Mouse (Mus musculus) Patski (cell line): ENCODE measurements around the gene 5730522E02Rik. TPM values are rescaled to one million over a fixed set of nuclear protein-coding genes. Genes with fewer than 3 reads are reported as not detected.

ENCODE experiments used
- ATAC-seq: fragments of 100-300 bp; one replicate; pipeline ENCODE4 v1.8.0; 2021
- CTCF ChIA-PET: fragments of 350-600 bp; sonication (Branson Sonifier 250); formaldehyde crosslinking; loops from one replicate; lab custom pipeline; 2022; ENCODE audit warnings: inconsistent platforms; lab: Charles Lee
- POLR2A ChIA-PET: fragments of 350-600 bp; sonication (Branson Sonifier 250); formaldehyde crosslinking; loops from one replicate; lab custom pipeline; 2022; ENCODE audit warnings: antibody characterized with exemption, inconsistent platforms; lab: Charles Lee
- DNase-seq: peaks from one replicate; pipeline ENCODE4 v3.0.0-alpha.2; 2011; ENCODE audit warnings: low read depth, low spot score
- H3K27me3 ChIP-seq: fragments of 371-371 bp; one replicate; pipeline ENCODE4 v1.5.1; 2021
- CTCF ChIP-seq: fragments of 100-300 bp; IDR thresholded peaks from one replicate; pipeline ENCODE4 v1.5.1; 2021
- in situ Hi-C: fragments of 300-500 bp; cut with MboI; formaldehyde crosslinking; loops from 3 replicates; pipeline ENCODE4 v1.11.1; 2018; ENCODE audit warnings: low pct_unique_long_range_greater_than_20kb, mixed read lengths
- polyA plus RNA-seq: library from polyadenylated mRNA; unstranded; gene quantifications from one replicate; pipeline ENCODE4 v1.2.3, GENCODE M21; 2021

The 5730522E02Rik gene
- polyA plus RNA-seq, 1 experiment from 2014 or later: not detected

- ATAC-seq: no peak
- POLR2A ChIA-PET: no interaction called here
- no peak for TF ChIP-seq CTCF
- H3K27me3 ChIP-seq: no peaks in the 10 kb centered on the region
- CTCF ChIA-PET: no interaction called here
- in situ Hi-C loops: no loop called here
- no peak for DNase-seq
Observed at GRCm38 (mm10) chr11:25743664-25744063, 466.9 kb downstream of the 5730522E02Rik start.

- DNase-seq: no peak
- no peak for TF ChIP-seq CTCF
- no peaks in the 10 kb centered on the region for H3K27me3 ChIP-seq
- ChIA-PET CTCF (no interaction called here), POLR2A (no interaction called here)
- in situ Hi-C loops: no loop called here
- no peak for ATAC-seq
Observed at GRCm38 (mm10) chr11:25737255-25737654, 473.3 kb downstream of the 5730522E02Rik start.

GRCm38 (mm10) chr11:25729476-25729875 is 481.1 kb downstream of the 5730522E02Rik start:
- ChIA-PET POLR2A (no interaction called here), CTCF (no interaction called here)
- in situ Hi-C loops: no loop called here
- no peaks in the 10 kb centered on the region for H3K27me3 ChIP-seq
- no peak for TF ChIP-seq CTCF
- no peak for DNase-seq
- ATAC-seq: no peak

GRCm38 (mm10) chr11:25715447-25716321 is 494.9 kb downstream of the 5730522E02Rik start:
- DNase-seq (no peak), ATAC-seq (no peak)

GRCm38 (mm10) chr11:25710559-25710958 is 500.0 kb downstream of the 5730522E02Rik start:
- ChIA-PET CTCF (no interaction called here), POLR2A (no interaction called here)
- ATAC-seq (no peak), DNase-seq (no peak)
- no peak for TF ChIP-seq CTCF
- in situ Hi-C loops: no loop called here
- peaks cover 3% of the 10 kb centered on the region for H3K27me3 ChIP-seq

More at GRCm38 (mm10) chr11:25715447-25716321, 494.9 kb downstream of the 5730522E02Rik start:
- ChIA-PET CTCF (no interaction called here), POLR2A (no interaction called here)
- in situ Hi-C loops: no loop called here
- H3K27me3 ChIP-seq: no peaks in the 10 kb centered on the region
- TF ChIP-seq CTCF: no peak

- in situ Hi-C loops: no loop called here
- ChIA-PET POLR2A (no interaction called here), CTCF (no interaction called here)
- ATAC-seq: no peak
- H3K27me3 ChIP-seq: peaks cover 3% of the 10 kb centered on the region
- DNase-seq: no peak
- no peak for TF ChIP-seq CTCF
Observed at GRCm38 (mm10) chr11:25709892-25710291, 500.7 kb downstream of the 5730522E02Rik start.

GRCm38 (mm10) chr11:25704332-25705168 is 506.0 kb downstream of the 5730522E02Rik start:
- no peak for TF ChIP-seq CTCF
- ATAC-seq (no peak), DNase-seq (no peak)
- H3K27me3 ChIP-seq: peaks cover 6% of the 10 kb centered on the region
- in situ Hi-C loops: no loop called here
- ChIA-PET POLR2A (no interaction called here), CTCF (no interaction called here)

DNA sequence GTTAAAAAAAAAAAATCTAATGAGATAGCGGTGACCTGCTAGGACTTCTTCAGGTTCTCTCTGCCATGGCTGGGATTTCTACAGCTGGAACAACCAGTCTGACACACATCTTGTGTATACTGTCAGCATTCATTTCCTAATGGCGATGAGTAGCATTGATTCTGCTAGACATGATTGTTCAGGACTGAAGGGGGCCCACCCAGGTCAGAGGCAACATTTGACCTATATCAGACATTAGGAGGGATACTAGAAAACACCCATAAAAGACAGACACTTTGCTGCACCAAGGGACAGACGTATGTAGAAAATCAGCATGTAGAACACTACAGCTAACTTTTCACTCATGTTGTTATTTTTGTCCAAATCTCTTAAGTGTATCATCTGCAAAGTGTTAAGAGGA is 507.8 kb downstream of the 5730522E02Rik start:
- in situ Hi-C loops: no loop called here
- ChIA-PET POLR2A (no interaction called here), CTCF (no interaction called here)
- no peak for DNase-seq
- H3K27me3 ChIP-seq: peaks cover 3% of the 10 kb centered on the region
- no peak for ATAC-seq
- TF ChIP-seq CTCF: no peak

DNA sequence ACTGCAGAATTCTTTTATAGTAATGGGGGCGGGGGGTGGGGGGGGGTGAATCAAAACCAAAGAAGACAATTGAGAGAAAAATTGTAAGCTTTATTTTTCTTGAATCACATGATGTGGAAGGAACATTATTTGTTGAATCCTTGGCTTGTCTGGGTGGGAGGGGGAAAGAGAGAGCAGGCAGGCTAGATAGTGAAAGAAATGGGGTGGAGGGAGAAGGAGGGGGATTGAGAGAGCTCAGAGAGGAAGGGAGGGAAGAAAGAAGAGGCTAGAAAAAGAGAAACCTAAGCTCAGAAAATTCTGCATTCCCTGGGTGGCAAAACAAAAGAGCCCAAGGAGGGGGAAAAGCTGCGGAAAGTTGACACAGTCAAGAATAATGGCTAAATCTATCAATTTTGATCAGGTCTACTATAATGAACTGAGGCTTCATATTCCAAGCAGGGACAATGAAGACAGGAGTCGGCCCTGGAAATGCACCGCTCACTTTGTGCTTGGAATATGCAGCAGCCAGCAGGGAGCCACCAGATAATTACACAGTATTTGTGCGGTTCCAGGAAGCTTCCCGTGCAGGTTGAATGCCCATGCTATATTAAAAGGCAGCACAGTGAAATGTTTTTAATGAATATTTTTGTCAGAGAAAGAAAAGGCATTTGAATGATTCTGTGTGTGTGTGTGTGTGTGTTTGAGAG is 512.9 kb downstream of the 5730522E02Rik start:
- no peak for DNase-seq
- no peak for ATAC-seq
- in situ Hi-C loops: no loop called here
- ChIA-PET CTCF (no interaction called here), POLR2A (no interaction called here)
- no peak for TF ChIP-seq CTCF
- no peaks in the 10 kb centered on the region for H3K27me3 ChIP-seq

DNA sequence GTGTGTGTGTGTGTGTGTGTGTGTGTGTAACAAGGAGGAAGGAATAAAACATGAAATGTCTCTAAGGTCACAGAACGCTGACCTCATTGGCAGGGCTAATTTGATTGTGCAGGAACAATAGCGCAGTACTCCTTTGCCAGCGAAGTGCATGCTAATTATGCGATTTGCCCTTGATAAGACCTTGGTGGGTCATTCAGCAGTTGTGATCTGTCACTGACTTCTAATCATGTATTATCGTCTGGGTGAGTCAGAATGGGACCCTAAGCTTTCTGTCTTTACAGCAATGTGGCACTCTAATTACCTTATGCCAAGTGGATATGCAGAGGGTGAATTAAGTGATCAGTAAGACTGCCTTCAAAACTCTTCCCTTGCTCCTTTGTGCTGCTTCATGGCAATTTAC is 514.4 kb downstream of the 5730522E02Rik start:
- POLR2A ChIA-PET: no interaction called here
- CTCF ChIA-PET: no interaction called here
- in situ Hi-C loops: no loop called here
- no peak for TF ChIP-seq CTCF
- DNase-seq (no peak), ATAC-seq (no peak)
- no peaks in the 10 kb centered on the region for H3K27me3 ChIP-seq

DNA sequence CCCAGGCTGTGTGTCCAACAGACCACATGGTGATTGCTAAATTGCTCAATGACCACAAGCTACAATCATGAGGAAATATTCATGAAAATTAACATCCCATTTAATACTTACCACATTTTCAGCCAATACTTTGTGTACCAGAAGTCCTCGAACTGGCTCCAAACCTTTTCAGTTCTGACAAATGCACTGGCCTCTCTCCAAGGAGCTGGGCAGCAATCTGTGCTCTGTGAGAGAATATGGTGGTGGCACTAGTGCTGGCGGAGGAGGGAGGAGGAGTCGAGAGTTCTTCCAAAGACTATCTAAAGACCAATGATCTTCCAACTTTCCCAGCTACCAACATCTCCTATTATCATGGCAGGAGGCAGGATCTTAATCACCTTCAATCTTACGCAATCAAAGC is 525.8 kb downstream of the 5730522E02Rik start:
- no peak for ATAC-seq
- DNase-seq: no peak
- in situ Hi-C loops: no loop called here
- no peak for TF ChIP-seq CTCF
- peaks cover 5% of the 10 kb centered on the region for H3K27me3 ChIP-seq
- ChIA-PET CTCF (no interaction called here), POLR2A (no interaction called here)
